Mouse (Mus musculus) cerebellum, adult 2 months (tissue): ENCODE measurements around the gene Mxra7. TPM values are rescaled to one million over a fixed set of nuclear protein-coding genes. Genes with fewer than 3 reads are reported as not detected.
A peak's percentile ranks its signal among the peaks of the same experiment; 100 is the strongest.
"Not testable (repeated sequence)": the region's sequence is repeated elsewhere in the genome, so short reads cannot be mapped to it uniquely, and the experiment has no call there.

Experiments used
- DNase-seq, 2 experiments: peaks; one replicate each; pipeline ENCODE4 v3.0.0; 2021
- H3K27ac ChIP-seq: fragments of 200-500 bp; 2 replicates; pipeline ENCODE4 v1.5.1; 2012; ENCODE audit warnings: low read length, control low read depth, inconsistent platforms; ENCODE audit not compliant: insufficient read depth
- H3K27me3 ChIP-seq: fragments of 200-500 bp; 2 replicates; pipeline ENCODE4 v1.6.1; 2012; ENCODE audit warnings: inconsistent platforms, mild to moderate bottlenecking, low read length, moderate library complexity; ENCODE audit not compliant: control insufficient read depth, insufficient read depth
- H3K4me1 ChIP-seq: fragments of 200-500 bp; 2 replicates; pipeline ENCODE4 v1.6.1; 2011; ENCODE audit warnings: low read length; ENCODE audit not compliant: control insufficient read depth, insufficient read depth
- H3K4me3 ChIP-seq: fragments of 200-500 bp; replicated peaks from 2 replicates; pipeline ENCODE3; 2011; ENCODE audit warnings: mild to moderate bottlenecking, low read depth, low read length, control low read depth; ENCODE audit not compliant: insufficient read depth
- CTCF ChIP-seq: fragments of 200-500 bp; IDR thresholded peaks from 2 replicates; pipeline ENCODE4 v1.5.1; 2011; ENCODE audit warnings: low read depth, mild to moderate bottlenecking, control low read depth, low read length, moderate library complexity, borderline replicate concordance; ENCODE audit not compliant: insufficient read depth
- POLR2A ChIP-seq: fragments of 200-500 bp; IDR thresholded peaks from 2 replicates; pipeline ENCODE4 v1.6.1; 2011; ENCODE audit warnings: low read length, control low read depth, borderline replicate concordance; ENCODE audit not compliant: insufficient read depth
- WGBS: fragments of 180-500 bp; shearing (Covaris S2); methylation state at CpG from one replicate; pipeline ENCODE4 v1.1.7; 2018; 5-methylcytosine and 5-hydroxymethylcytosine counted together
- polyA plus RNA-seq: library from polyadenylated mRNA; depleted of rRNA; stranded (reverse); fragments of >200 nt; gene quantifications from 2 replicates; pipeline ENCODE4 v1.2.3, GENCODE M21; 2012

Gene Mxra7
- polyA plus RNA-seq, 1 experiment = 20.9 TPM

GRCm38 (mm10) chr11:116826550-116827504 lies 1.0 kb downstream of the Mxra7 start:
- no peaks in the 10 kb centered on the region for H3K27me3 ChIP-seq
- no peak for TF ChIP-seq POLR2A
- no peak for TF ChIP-seq CTCF
- no peak for DNase-seq
- WGBS = 38% methylated on average over 17 of the region's 17 CpGs
- H3K4me1 ChIP-seq = peaks cover 6% of the 10 kb centered on the region
- peak overlapping the region; percentile 52 for H3K4me3 ChIP-seq
- peak overlapping the region; percentile 23; the same call in 1 of the 2 replicates for H3K27ac ChIP-seq

GRCm38 (mm10) chr11:116825230-116825629 lies 2.6 kb downstream of the Mxra7 start:
- H3K4me3 ChIP-seq = no peak overlapping the region
- peaks cover 12% of the 10 kb centered on the region for H3K4me1 ChIP-seq
- WGBS = 85% methylated on average over 5 of the region's 5 CpGs
- DNase-seq = no peak
- no peak overlapping the region for H3K27ac ChIP-seq
- no peaks in the 10 kb centered on the region for H3K27me3 ChIP-seq
- TF ChIP-seq CTCF (no peak), POLR2A (no peak)

GRCm38 (mm10) chr11:116823885-116824284 lies 4.0 kb downstream of the Mxra7 start:
- H3K27ac ChIP-seq, DNase-seq, H3K4me3 ChIP-seq, H3K27me3 ChIP-seq: not testable (repeated sequence)
- 96% methylated on average over 10 of the region's 10 CpGs for WGBS
- peaks cover 12% of the 10 kb centered on the region for H3K4me1 ChIP-seq

- WGBS = 98% methylated on average over 2 of the region's 2 CpGs
- TF ChIP-seq CTCF (no peak), POLR2A (no peak)
- Histone ChIP-seq H3K27me3 (no peaks in the 10 kb centered on the region), H3K27ac (no peak overlapping the region), H3K4me3 (no peak overlapping the region), H3K4me1 (peaks cover 9% of the 10 kb centered on the region)
- DNase-seq = no peak
Observed at GRCm38 (mm10) chr11:116823255-116823654, 4.6 kb downstream of the Mxra7 start.

- DNase-seq = no peak
- 90% methylated on average over 10 of the region's 10 CpGs for WGBS
- TF ChIP-seq POLR2A (no peak), CTCF (no peak)
- no peak overlapping the region for H3K4me3 ChIP-seq
- H3K27me3 ChIP-seq = no peaks in the 10 kb centered on the region
- peaks cover 10% of the 10 kb centered on the region for H3K4me1 ChIP-seq
- H3K27ac ChIP-seq = no peak overlapping the region
Observed at GRCm38 (mm10) chr11:116822626-116823025, 5.2 kb downstream of the Mxra7 start.

GRCm38 (mm10) chr11:116822215-116822614 lies 5.6 kb downstream of the Mxra7 start:
- peaks cover 10% of the 10 kb centered on the region; the same call in 1 of the 2 replicates for H3K4me1 ChIP-seq
- TF ChIP-seq POLR2A (no peak), CTCF (no peak)

GRCm38 (mm10) chr11:116821057-116821940 lies 6.5 kb downstream of the Mxra7 start:
- no peaks in the 10 kb centered on the region for H3K27me3 ChIP-seq
- H3K4me3 ChIP-seq = peak overlapping the region; percentile 21
- H3K27ac ChIP-seq = no peak overlapping the region; the same call in 1 of the 2 replicates
- TF ChIP-seq CTCF (no peak), POLR2A (no peak)
- 56% methylated on average over 13 of the region's 13 CpGs for WGBS
- peak in 1 of 2 experiments; percentile 25 for DNase-seq
- peaks cover 10% of the 10 kb centered on the region; the same call in 1 of the 2 replicates for H3K4me1 ChIP-seq

More at GRCm38 (mm10) chr11:116822215-116822614, 5.6 kb downstream of the Mxra7 start:
- no peak overlapping the region for H3K27ac ChIP-seq
- DNase-seq = no peak
- 69% methylated on average over 10 of the region's 10 CpGs for WGBS
- H3K27me3 ChIP-seq = no peaks in the 10 kb centered on the region
- no peak overlapping the region for H3K4me3 ChIP-seq
